Mouse (Mus musculus): ENCODE measurements at regions not wholly inside any gene's neighbourhood (a gene's known extent, or its start where the extent isn't known, plus 50 kb on each side); places are given as distances from the start of the nearest gene placed in this dataset.

- Histone ChIP-seq H3K4me2 (no peak overlapping the region), H3K9me3 (ENCODE audit: control insufficient read depth, low read length) (no peaks in the 10 kb centered on the region), H3K36me3 (ENCODE audit: control insufficient read depth, insufficient read depth, low read length) (no peaks in the 10 kb centered on the region), H3K9ac (ENCODE audit: low read length) (no peak overlapping the region), H3K4me3 (ENCODE audit: low read depth, low read length) (no peak overlapping the region), H3K27me3 (ENCODE audit: control insufficient read depth, insufficient read depth, low read length) (no peaks in the 10 kb centered on the region), H3K27ac (ENCODE audit: low read depth, low read length) (no peak overlapping the region), H3K4me1 (ENCODE audit: control insufficient read depth, insufficient read depth, low read length) (no peaks in the 10 kb centered on the region)
- 80% methylated on average over 4 of the region's 4 CpGs for WGBS
- DNase-seq (ENCODE audit: low spot score, missing footprints) (no peak), ATAC-seq (ENCODE audit: low FRiP score) (no peak)
Measured at GRCm38 (mm10) chr14:66584699-66585098, 575.7 kb upstream of the Gulo start.

- no peak overlapping the region for H3K9ac ChIP-seq (ENCODE audit: low read length)
- no peak overlapping the region for H3K4me3 ChIP-seq (ENCODE audit: low read depth, low read length)
- H3K4me2 ChIP-seq: no peak overlapping the region
- no peaks in the 10 kb centered on the region for H3K27me3 ChIP-seq (ENCODE audit: control insufficient read depth, insufficient read depth, low read length)
- H3K36me3 ChIP-seq (ENCODE audit: control insufficient read depth, insufficient read depth, low read length): no peaks in the 10 kb centered on the region
- H3K4me1 ChIP-seq (ENCODE audit: control insufficient read depth, insufficient read depth, low read length): no peaks in the 10 kb centered on the region
- no peaks in the 10 kb centered on the region for H3K9me3 ChIP-seq (ENCODE audit: control insufficient read depth, low read length)
- ATAC-seq (ENCODE audit: low FRiP score): no peak
- DNase-seq (ENCODE audit: low spot score, missing footprints): no peak
- WGBS: 79% methylated on average over 6 of the region's 6 CpGs
- H3K27ac ChIP-seq (ENCODE audit: low read depth, low read length): no peak overlapping the region
Measured at GRCm38 (mm10) chr14:66579904-66580492, 571.0 kb upstream of the Gulo start.

GRCm38 (mm10) chr14:66566600-66566999 is 557.6 kb upstream of the Gulo start:
- H3K4me2 ChIP-seq: no peak overlapping the region
- DNase-seq (ENCODE audit: low spot score, missing footprints) (no peak), ATAC-seq (ENCODE audit: low FRiP score) (no peak)
- no peak overlapping the region for H3K9ac ChIP-seq (ENCODE audit: low read length)
- 77% methylated on average over 10 of the region's 10 CpGs for WGBS
- H3K4me1 ChIP-seq (ENCODE audit: control insufficient read depth, insufficient read depth, low read length): peaks cover 2% of the 10 kb centered on the region; the same call in 1 of the 2 replicates
- H3K9me3 ChIP-seq (ENCODE audit: control insufficient read depth, low read length): no peaks in the 10 kb centered on the region
- no peaks in the 10 kb centered on the region for H3K36me3 ChIP-seq (ENCODE audit: control insufficient read depth, insufficient read depth, low read length)
- no peak overlapping the region for H3K27ac ChIP-seq (ENCODE audit: low read depth, low read length)
- no peak overlapping the region for H3K4me3 ChIP-seq (ENCODE audit: low read depth, low read length)
- H3K27me3 ChIP-seq (ENCODE audit: control insufficient read depth, insufficient read depth, low read length): no peaks in the 10 kb centered on the region

GRCm38 (mm10) chr14:66562744-66563143 is 553.7 kb upstream of the Gulo start:
- 60% methylated on average over 4 of the region's 4 CpGs for WGBS
- Histone ChIP-seq H3K27me3 (ENCODE audit: control insufficient read depth, insufficient read depth, low read length) (no peaks in the 10 kb centered on the region), H3K27ac (ENCODE audit: low read depth, low read length) (no peak overlapping the region), H3K4me2 (no peak overlapping the region), H3K36me3 (ENCODE audit: control insufficient read depth, insufficient read depth, low read length) (no peaks in the 10 kb centered on the region), H3K9ac (ENCODE audit: low read length) (no peak overlapping the region), H3K4me3 (ENCODE audit: low read depth, low read length) (no peak overlapping the region), H3K9me3 (ENCODE audit: control insufficient read depth, low read length) (no peaks in the 10 kb centered on the region), H3K4me1 (ENCODE audit: control insufficient read depth, insufficient read depth, low read length) (peaks cover 2% of the 10 kb centered on the region; the same call in 1 of the 2 replicates)
- ATAC-seq (ENCODE audit: low FRiP score) (no peak), DNase-seq (ENCODE audit: low spot score, missing footprints) (no peak)

- Histone ChIP-seq H3K9me3 (ENCODE audit: control insufficient read depth, low read length) (no peaks in the 10 kb centered on the region), H3K4me3 (ENCODE audit: low read depth, low read length) (no peak overlapping the region), H3K4me2 (no peak overlapping the region), H3K36me3 (ENCODE audit: control insufficient read depth, insufficient read depth, low read length) (no peaks in the 10 kb centered on the region), H3K27me3 (ENCODE audit: control insufficient read depth, insufficient read depth, low read length) (no peaks in the 10 kb centered on the region), H3K9ac (ENCODE audit: low read length) (no peak overlapping the region), H3K4me1 (ENCODE audit: control insufficient read depth, insufficient read depth, low read length) (peaks cover 2% of the 10 kb centered on the region; the same call in 1 of the 2 replicates), H3K27ac (ENCODE audit: low read depth, low read length) (no peak overlapping the region)
- DNase-seq (ENCODE audit: low spot score, missing footprints) (no peak), ATAC-seq (ENCODE audit: low FRiP score) (no peak)
- WGBS: 83% methylated on average over 3 of the region's 3 CpGs
Measured at GRCm38 (mm10) chr14:66561715-66562114, 552.7 kb upstream of the Gulo start.

- H3K9ac ChIP-seq (ENCODE audit: low read length): no peak overlapping the region
- peaks cover 2% of the 10 kb centered on the region; the same call in 1 of the 2 replicates for H3K4me1 ChIP-seq (ENCODE audit: control insufficient read depth, insufficient read depth, low read length)
- no peak for DNase-seq (ENCODE audit: low spot score, missing footprints)
- H3K4me3 ChIP-seq (ENCODE audit: low read depth, low read length): no peak overlapping the region
- H3K9me3 ChIP-seq (ENCODE audit: control insufficient read depth, low read length): no peaks in the 10 kb centered on the region
- no peaks in the 10 kb centered on the region for H3K27me3 ChIP-seq (ENCODE audit: control insufficient read depth, insufficient read depth, low read length)
- H3K36me3 ChIP-seq (ENCODE audit: control insufficient read depth, insufficient read depth, low read length): no peaks in the 10 kb centered on the region
- no peak overlapping the region for H3K4me2 ChIP-seq
- ATAC-seq (ENCODE audit: low FRiP score): no peak
- no peak overlapping the region for H3K27ac ChIP-seq (ENCODE audit: low read depth, low read length)
- 92% methylated on average over 5 of the region's 5 CpGs for WGBS
Measured at GRCm38 (mm10) chr14:66561042-66561590, 552.1 kb upstream of the Gulo start.

- Histone ChIP-seq H3K4me1 (ENCODE audit: control insufficient read depth, insufficient read depth, low read length) (peaks cover 2% of the 10 kb centered on the region; the same call in 1 of the 2 replicates), H3K9me3 (ENCODE audit: control insufficient read depth, low read length) (no peaks in the 10 kb centered on the region), H3K27ac (ENCODE audit: low read depth, low read length) (no peak overlapping the region), H3K36me3 (ENCODE audit: control insufficient read depth, insufficient read depth, low read length) (no peaks in the 10 kb centered on the region), H3K27me3 (ENCODE audit: control insufficient read depth, insufficient read depth, low read length) (no peaks in the 10 kb centered on the region), H3K9ac (ENCODE audit: low read length) (no peak overlapping the region), H3K4me2 (no peak overlapping the region), H3K4me3 (ENCODE audit: low read depth, low read length) (no peak overlapping the region)
- DNase-seq (ENCODE audit: low spot score, missing footprints): no peak
- 93% methylated on average over 5 of the region's 5 CpGs for WGBS
- ATAC-seq (ENCODE audit: low FRiP score): no peak
Measured at GRCm38 (mm10) chr14:66558393-66558792, 549.4 kb upstream of the Gulo start.

- no peak for ATAC-seq (ENCODE audit: low FRiP score)
- WGBS: 79% methylated on average over 8 of the region's 8 CpGs
Measured at GRCm38 (mm10) chr14:66557631-66558030, 548.6 kb upstream of the Gulo start.

GRCm38 (mm10) chr14:66538498-66538897 is 529.5 kb upstream of the Gulo start:
- H3K4me3 ChIP-seq (ENCODE audit: low read depth, low read length): no peak overlapping the region
- no peak for ATAC-seq (ENCODE audit: low FRiP score)
- no peaks in the 10 kb centered on the region for H3K36me3 ChIP-seq (ENCODE audit: control insufficient read depth, insufficient read depth, low read length)
- 90% methylated on average over 6 of the region's 6 CpGs for WGBS
- no peak overlapping the region for H3K4me2 ChIP-seq
- no peaks in the 10 kb centered on the region for H3K9me3 ChIP-seq (ENCODE audit: control insufficient read depth, low read length)
- H3K9ac ChIP-seq (ENCODE audit: low read length): no peak overlapping the region
- H3K27me3 ChIP-seq (ENCODE audit: control insufficient read depth, insufficient read depth, low read length): no peaks in the 10 kb centered on the region
- DNase-seq (ENCODE audit: low spot score, missing footprints): no peak
- no peak overlapping the region for H3K27ac ChIP-seq (ENCODE audit: low read depth, low read length)
- H3K4me1 ChIP-seq (ENCODE audit: control insufficient read depth, insufficient read depth, low read length): peaks cover 2% of the 10 kb centered on the region; the same call in 1 of the 2 replicates

More at GRCm38 (mm10) chr14:66557631-66558030, 548.6 kb upstream of the Gulo start:
- DNase-seq (ENCODE audit: low spot score, missing footprints): no peak
- Histone ChIP-seq H3K27me3 (ENCODE audit: control insufficient read depth, insufficient read depth, low read length) (no peaks in the 10 kb centered on the region), H3K4me1 (ENCODE audit: control insufficient read depth, insufficient read depth, low read length) (no peaks in the 10 kb centered on the region), H3K4me3 (ENCODE audit: low read depth, low read length) (no peak overlapping the region), H3K36me3 (ENCODE audit: control insufficient read depth, insufficient read depth, low read length) (no peaks in the 10 kb centered on the region), H3K9me3 (ENCODE audit: control insufficient read depth, low read length) (no peaks in the 10 kb centered on the region), H3K4me2 (no peak overlapping the region), H3K9ac (ENCODE audit: low read length) (no peak overlapping the region), H3K27ac (ENCODE audit: low read depth, low read length) (no peak overlapping the region)

All from midbrain, embryonic 11.5 days (tissue).